Mouse (Mus musculus): ENCODE measurements around the gene Szt2. TPM values are rescaled to one million over a fixed set of nuclear protein-coding genes. Genes with fewer than 3 reads are reported as not detected.

The Szt2 gene
- 84.2 to 93.2 TPM (median 90.2 TPM) in 4 replicates for total RNA-seq (2023)

GRCm38 (mm10) chr4:118409142-118409900 is at the start of gene Szt2, which contains the start of gene Med8:
Szt2 (minus strand) TSS chr4:118409273.
Med8 (plus strand) TSS chr4:118409337.

GRCm38 (mm10) chr4:118457345-118457975 is 48.4 kb upstream of the Szt2 start, which contains the start of gene Mpl:
Mpl (minus strand) TSS chr4:118457513.

GRCm38 (mm10) chr4:118436820-118437603 is 27.9 kb upstream of the Szt2 start, which contains the start of gene Cdc20:
Cdc20 (minus strand) TSS chr4:118437352.

GRCm38 (mm10) chr4:118427768-118428451 is 18.8 kb upstream of the Szt2 start, which contains the start of gene Elovl1:
Elovl1 (plus strand) TSS chr4:118428093.

Other genes with a start within 250 kb of the Szt2 start
- gene Kdm4a, start 229.2 kb downstream of the Szt2 start, total RNA-seq (2023) = 70.0 to 78.1 TPM (median 77.1 TPM) in 4 replicates
- gene Ptprf, start 117.9 kb downstream of the Szt2 start, total RNA-seq (2023) = 0.69 TPM in 1 of 4 replicates, not detected in the others
- gene Med8, start 64 bp upstream of the Szt2 start, total RNA-seq (2023) = 51.9 to 61.6 TPM (median 57.3 TPM) in 4 replicates
- gene Elovl1, start 18.8 kb upstream of the Szt2 start, total RNA-seq (2023) = 39.4 to 45.7 TPM (median 45.6 TPM) in 4 replicates
- 3.7 to 6.4 TPM (median 4.2 TPM) in 4 replicates for gene Cdc20, start 28.1 kb upstream of the Szt2 start, total RNA-seq (2023)
- gene Mpl, start 48.2 kb upstream of the Szt2 start, total RNA-seq (2023) = 0.34 to 0.37 TPM in 2 of 4 replicates, not detected in the others
- not detected in 4 replicates for gene Tie1, start 80.8 kb upstream of the Szt2 start, total RNA-seq (2023)
- gene 2610528J11Rik, start 117.7 kb upstream of the Szt2 start, total RNA-seq (2023) = not detected in 4 replicates
- gene Tmem125, start 134.8 kb upstream of the Szt2 start, total RNA-seq (2023) = not detected in 4 replicates
- not detected in 4 replicates for gene Cfap57, start 211.5 kb upstream of the Szt2 start, total RNA-seq (2023)
- 54.0 to 76.3 TPM (median 63.6 TPM) in 4 replicates for gene Ebna1bp2, start 211.5 kb upstream of the Szt2 start, total RNA-seq (2023)
- not detected in 4 replicates for gene Olfr62, start 249.7 kb upstream of the Szt2 start, total RNA-seq (2023)

Measured in B cell, adult 62 days (primary cell).